Comparison of ENCODE assay signal across 12 mouse cellular contexts in genomic region chr7:141096021-141096420, GRCm38 (mm10). TPM values are rescaled to one million over a fixed set of nuclear protein-coding genes. Genes with fewer than 3 reads are reported as not detected.
DNase-seq lines count a peak whose midpoint lies in the region; ATAC-seq lines count a peak whose summit lies in the region.
"Had no signal": no experiment of that assay in that cellular context is flagged by ENCODE, and none has a peak within 500 bp of the region (broad histone marks: within the 10 kb centered on the region; RNA-seq: fewer than 3 reads in every experiment).

No protein-coding gene starts in this region.

- no peaks in the 10 kb centered on the region for H3K36me3 ChIP-seq in heart, embryonic 11.5 days (ENCODE audit: control insufficient read depth, insufficient read depth, low read length)
- no peaks in the 10 kb centered on the region for H3K36me3 ChIP-seq in liver, embryonic 16.5 days (ENCODE audit: control insufficient read depth, insufficient read depth)
- no peaks in the 10 kb centered on the region for H3K36me3 ChIP-seq in hindbrain, embryonic 12.5 days
- H3K36me3 ChIP-seq: midbrain, embryonic 12.5 days had no signal

- peaks cover 9% of the 10 kb centered on the region; the same call in 1 of the 2 replicates for H3K4me1 ChIP-seq in heart, embryonic 11.5 days (ENCODE audit: control insufficient read depth, insufficient read depth, low read length)
- H3K4me1 ChIP-seq in liver, embryonic 16.5 days (ENCODE audit: control insufficient read depth, low read depth, low read length): peaks cover 55% of the 10 kb centered on the region
- H3K4me1 ChIP-seq in hindbrain, embryonic 12.5 days: peaks cover 23% of the 10 kb centered on the region

- peak overlapping the region; percentile 41 for H3K4me2 ChIP-seq in heart, embryonic 11.5 days
- H3K4me2 ChIP-seq in liver, embryonic 16.5 days (ENCODE audit: low read depth, low read length): peak overlapping the region; percentile 49
- no peak overlapping the region for H3K4me2 ChIP-seq in hindbrain, embryonic 12.5 days (replicated peaks)
- H3K4me2 ChIP-seq: midbrain, embryonic 12.5 days had no signal

- ATAC-seq in heart, embryonic 11.5 days (replicated peaks; ENCODE audit: insufficient number of reproducible peaks, low FRiP score, low TSS enrichment): no peak
- ATAC-seq in liver, embryonic 16.5 days (ENCODE audit: low read depth): no peak
- ATAC-seq in hindbrain, embryonic 12.5 days (ENCODE audit: low FRiP score): no peak
- ATAC-seq: forebrain, embryonic 16.5 days had no signal

- H3K9me3 ChIP-seq in heart, embryonic 11.5 days (replicated peaks; ENCODE audit: control insufficient read depth, low read length): no peaks in the 10 kb centered on the region
- no peaks in the 10 kb centered on the region for H3K9me3 ChIP-seq in liver, embryonic 16.5 days (replicated peaks; ENCODE audit: control insufficient read depth, low read length)
- H3K9me3 ChIP-seq in hindbrain, embryonic 12.5 days (replicated peaks): no peaks in the 10 kb centered on the region
- H3K9me3 ChIP-seq: midbrain, embryonic 12.5 days had no signal

- peaks cover 53% of the 10 kb centered on the region for H3K27me3 ChIP-seq in heart, embryonic 11.5 days (ENCODE audit: control insufficient read depth, insufficient read depth, low read length)
- peaks cover 16% of the 10 kb centered on the region for H3K27me3 ChIP-seq in liver, embryonic 16.5 days (ENCODE audit: control insufficient read depth, insufficient read depth, low read depth, low read length)
- peaks cover 70% of the 10 kb centered on the region for H3K27me3 ChIP-seq in hindbrain, embryonic 12.5 days

- no peak overlapping the region for H3K9ac ChIP-seq in heart, embryonic 11.5 days (ENCODE audit: low read depth, low read length)
- H3K9ac ChIP-seq in liver, embryonic 16.5 days (ENCODE audit: low read depth, low read length): peak overlapping the region; percentile 23
- no peak overlapping the region for H3K9ac ChIP-seq in hindbrain, embryonic 12.5 days
- H3K9ac ChIP-seq: midbrain, embryonic 12.5 days had no signal

- H3K27ac ChIP-seq in heart, embryonic 11.5 days (ENCODE audit: low read depth, low read length): no peak overlapping the region
- peak overlapping the region; percentile 91 for H3K27ac ChIP-seq in liver, embryonic 16.5 days (ENCODE audit: low read length)
- no peak overlapping the region for H3K27ac ChIP-seq in hindbrain, embryonic 12.5 days
- H3K27ac ChIP-seq: midbrain, embryonic 12.5 days had no signal

- no peak overlapping the region for H3K4me3 ChIP-seq in heart, embryonic 11.5 days (ENCODE audit: low read depth, low read length)
- H3K4me3 ChIP-seq in liver, embryonic 16.5 days (ENCODE audit: low read depth, low read length): peak overlapping the region; percentile 17
- H3K4me3 ChIP-seq in hindbrain, embryonic 12.5 days: no peak overlapping the region
- H3K4me3 ChIP-seq: midbrain, embryonic 12.5 days had no signal

- 69% methylated on average over 6 of the region's 6 CpGs for WGBS in heart, embryonic 11.5 days (ENCODE audit: insufficient replicate concordance)
- 44% methylated on average over 6 of the region's 6 CpGs for WGBS in liver, embryonic 16.5 days (ENCODE audit: insufficient replicate concordance)
- 86% methylated on average over 6 of the region's 6 CpGs for WGBS in hindbrain, embryonic 12.5 days

- DNase-seq in heart, adult 18-20 months: no peak
- DNase-seq in spleen, postnatal 36 days (ENCODE audit: low spot score in 2 of 2): peak; percentile 33 to 36
- no peak for DNase-seq in spleen, postnatal 10 days (ENCODE audit: low spot score in 2 of 2)
- no peak for DNase-seq in frontal cortex, postnatal 25 days (ENCODE audit: low spot score in 2 of 2)
- DNase-seq in left cerebral cortex, postnatal 10 days (ENCODE audit: extremely low spot score in 1 of 2, low spot score in 2 of 2): no peak
- DNase-seq: cerebellum, adult 8-10 months had no signal

- intact Hi-C loops in left cerebral cortex, postnatal 10 days (cut with DNase I): no loop called here

RNA-seq across cellular contexts. Expression of gene Sigirr, which starts 4.4 kb away (rescaled TPM):
- 2.3 and 3.0 TPM in 2 replicates for polyA plus RNA-seq in heart, embryonic 11.5 days (2014; fragmentation: Nextera tagmentation; extraction: Ambion mirVana)
- total RNA-seq in heart, adult 18-20 months (2021): 1 to 10 TPM; 4.2 to 4.7 TPM
- 27.2 and 28.1 TPM in 2 replicates for polyA plus RNA-seq in liver, embryonic 16.5 days (2015; fragmentation: Nextera tagmentation; extraction: Ambion mirVana)
- total RNA-seq in left cerebral cortex, postnatal 10 days (2021): 1 to 10 TPM; 2.3 to 2.8 TPM
- polyA plus RNA-seq in hindbrain, embryonic 12.5 days (2016; fragmentation: Nextera tagmentation; extraction: Ambion mirVana): 1.7 and 2.6 TPM in 2 replicates

RNA-seq across cellular contexts. Expression of gene Pkp3, which starts 18.0 kb away (rescaled TPM):
- 0.67 and 0.68 TPM in 2 replicates for polyA plus RNA-seq in heart, embryonic 11.5 days (2014; fragmentation: Nextera tagmentation; extraction: Ambion mirVana)
- 1 to 10 TPM in 1 of 2 experiments, under 1 TPM in 1; 0.37 to 1.6 TPM for total RNA-seq in heart, adult 18-20 months (2021)
- polyA plus RNA-seq in liver, embryonic 16.5 days (2015; fragmentation: Nextera tagmentation; extraction: Ambion mirVana): 0.69 and 1.1 TPM in 2 replicates
- total RNA-seq in left cerebral cortex, postnatal 10 days (2021): not detected
- polyA plus RNA-seq in hindbrain, embryonic 12.5 days (2016; fragmentation: Nextera tagmentation; extraction: Ambion mirVana): 3.1 and 4.5 TPM in 2 replicates
- total RNA-seq: layer of hippocampus, adult 8-10 months had no signal
- polyA plus RNA-seq: forebrain, embryonic 16.5 days had no signal

RNA-seq across cellular contexts. Expression of gene Ano9, which starts 21.6 kb away (rescaled TPM):
- polyA plus RNA-seq in heart, embryonic 11.5 days (2014; fragmentation: Nextera tagmentation; extraction: Ambion mirVana): 0.31 TPM in 1 of 2 replicates, not detected in the other
- total RNA-seq in heart, adult 18-20 months (2021): not detected
- polyA plus RNA-seq in liver, embryonic 16.5 days (2015; fragmentation: Nextera tagmentation; extraction: Ambion mirVana): 1.5 and 3.8 TPM in 2 replicates
- total RNA-seq in left cerebral cortex, postnatal 10 days (2021): not detected
- polyA plus RNA-seq in hindbrain, embryonic 12.5 days (2016; fragmentation: Nextera tagmentation; extraction: Ambion mirVana): 0.59 and 0.81 TPM in 2 replicates
- total RNA-seq: layer of hippocampus, adult 8-10 months had no signal
- polyA plus RNA-seq: midbrain, embryonic 12.5 days had no signal

RNA-seq across cellular contexts. Expression of gene Ptdss2, which starts 26.2 kb away (rescaled TPM):
- polyA plus RNA-seq in heart, embryonic 11.5 days (2014; fragmentation: Nextera tagmentation; extraction: Ambion mirVana): 65.0 and 71.2 TPM in 2 replicates
- 10 to 100 TPM; 28.1 to 30.3 TPM for total RNA-seq in heart, adult 18-20 months (2021)
- polyA plus RNA-seq in liver, embryonic 16.5 days (2015; fragmentation: Nextera tagmentation; extraction: Ambion mirVana): 136 and 138 TPM in 2 replicates
- total RNA-seq in left cerebral cortex, postnatal 10 days (2021): 10 to 100 TPM; 48.4 to 54.0 TPM
- 76.0 and 76.5 TPM in 2 replicates for polyA plus RNA-seq in hindbrain, embryonic 12.5 days (2016; fragmentation: Nextera tagmentation; extraction: Ambion mirVana)

RNA-seq across cellular contexts. Expression of gene B4galnt4, which starts 35.1 kb away (rescaled TPM):
- 1.4 and 2.6 TPM in 2 replicates for polyA plus RNA-seq in heart, embryonic 11.5 days (2014; fragmentation: Nextera tagmentation; extraction: Ambion mirVana)
- total RNA-seq in heart, adult 18-20 months (2021): not detected
- 0.35 and 0.37 TPM in 2 replicates for polyA plus RNA-seq in liver, embryonic 16.5 days (2015; fragmentation: Nextera tagmentation; extraction: Ambion mirVana)
- total RNA-seq in left cerebral cortex, postnatal 10 days (2021): 100 to 1,000 TPM; 107 to 110 TPM
- 46.1 and 46.5 TPM in 2 replicates for polyA plus RNA-seq in hindbrain, embryonic 12.5 days (2016; fragmentation: Nextera tagmentation; extraction: Ambion mirVana)

Comparison
In these comparisons a context has a peak if more than half of its experiments do, and no peak if none do; other contexts are left out.
1. DNase-seq: peak in spleen, postnatal 36 days (2 of 2); none in heart, adult 18-20 months (0 of 2), spleen, postnatal 10 days (0 of 2), frontal cortex, postnatal 25 days (0 of 2) and left cerebral cortex, postnatal 10 days (0 of 2).